8 mouse cellular contexts compared by ENCODE assay signal in genomic region chr9:65392638-65393364, GRCm38 (mm10). TPM values are rescaled to one million over a fixed set of nuclear protein-coding genes. Genes with fewer than 3 reads are reported as not detected.
A peak's percentile ranks its signal among the peaks of the same experiment; 100 is the strongest.
DNase-seq lines count a peak whose midpoint lies in the region; ATAC-seq and TF ChIP-seq lines count a peak whose summit lies in the region.

No protein-coding gene starts in this region.

- no peaks in the 10 kb centered on the region for H3K36me3 ChIP-seq in midbrain, embryonic 10.5 days
- H3K36me3 ChIP-seq in midbrain, embryonic 13.5 days, result no peaks in the 10 kb centered on the region
- no peaks in the 10 kb centered on the region for H3K36me3 ChIP-seq in stomach, postnatal 0 days (ENCODE audit: control insufficient read depth, insufficient read depth, low read length)

- no peak for ATAC-seq in midbrain, embryonic 13.5 days
- ATAC-seq in Patski, result no peak
- peak; percentile 60 for ATAC-seq in granulocyte monocyte progenitor cell, adult 5-6 weeks (replicated peaks; ENCODE audit: poor library complexity, severe bottlenecking)
- ATAC-seq in stomach, postnatal 0 days (ENCODE audit: low FRiP score, low TSS enrichment), result no peak

- H3K27ac ChIP-seq in midbrain, embryonic 10.5 days (replicated peaks), result no peak overlapping the region
- no peak overlapping the region for H3K27ac ChIP-seq in midbrain, embryonic 13.5 days
- no peak overlapping the region for H3K27ac ChIP-seq in stomach, postnatal 0 days (replicated peaks)

- peaks cover 70% of the 10 kb centered on the region for H3K27me3 ChIP-seq in midbrain, embryonic 10.5 days (ENCODE audit: low read depth, poor library complexity, severe bottlenecking)
- H3K27me3 ChIP-seq in midbrain, embryonic 13.5 days, result peaks cover 56% of the 10 kb centered on the region
- no peaks in the 10 kb centered on the region for H3K27me3 ChIP-seq in Patski
- H3K27me3 ChIP-seq in stomach, postnatal 0 days (ENCODE audit: control insufficient read depth, insufficient read depth, low read length), result 0 out of 2 replicates have a peak, but pooled peaks cover 4% of the 10 kb centered on the region

- TF ChIP-seq EP300 in stomach, postnatal 0 days (optimal IDR thresholded peaks at IDR 0.05), result no peak

- H3K9ac ChIP-seq in midbrain, embryonic 13.5 days (replicated peaks), result no peak overlapping the region
- no peak overlapping the region for H3K9ac ChIP-seq in stomach, postnatal 0 days (ENCODE audit: low read length)

- no peak overlapping the region for H3K4me3 ChIP-seq in midbrain, embryonic 10.5 days
- H3K4me3 ChIP-seq in midbrain, embryonic 13.5 days (replicated peaks), result no peak overlapping the region
- H3K4me3 ChIP-seq in stomach, postnatal 0 days (ENCODE audit: low read depth, low read length), result no peak overlapping the region

- H3K9me3 ChIP-seq in midbrain, embryonic 10.5 days (replicated peaks), result no peaks in the 10 kb centered on the region
- H3K9me3 ChIP-seq in midbrain, embryonic 13.5 days, result no peaks in the 10 kb centered on the region
- H3K9me3 ChIP-seq in stomach, postnatal 0 days (ENCODE audit: control insufficient read depth, low read length), result no peaks in the 10 kb centered on the region

- POLR2A ChIA-PET in Patski (lab: Charles Lee), result no interaction called here

- CTCF ChIA-PET in Patski (lab: Charles Lee), result interaction anchor here (1.0 to 3.4 kb wide), 5 partner anchors 10 to 40 kb away, joined by 3 to 13 read pairs (median 4); no protein-coding TSS in a partner anchor

- no peak overlapping the region for H3K4me2 ChIP-seq in midbrain, embryonic 13.5 days (replicated peaks)
- no peak overlapping the region for H3K4me2 ChIP-seq in stomach, postnatal 0 days (replicated peaks; ENCODE audit: low read depth)

- peaks cover 10% of the 10 kb centered on the region for H3K4me1 ChIP-seq in midbrain, embryonic 10.5 days
- peaks cover 9% of the 10 kb centered on the region for H3K4me1 ChIP-seq in midbrain, embryonic 13.5 days (replicated peaks)
- H3K4me1 ChIP-seq in stomach, postnatal 0 days (replicated peaks; ENCODE audit: control insufficient read depth, insufficient read depth), result no peaks in the 10 kb centered on the region

- DNase-seq in midbrain, embryonic 10.5 days (ENCODE audit: low spot score), result peak; percentile 65
- DNase-seq in Patski (ENCODE audit: low read depth, low spot score), result no peak
- peak; percentile 85 for DNase-seq in cerebellum, postnatal 10 days
- peak; percentile 63 to 72 for DNase-seq in layer of hippocampus, postnatal 10 days (ENCODE audit: low spot score in 2 of 2)
- peak; percentile 69 to 78 for DNase-seq in lung, postnatal 4 days
- DNase-seq in stomach, postnatal 0 days (ENCODE audit: low spot score), result peak; percentile 77

- in situ Hi-C loops in Patski (cut with MboI; ENCODE audit: low pct_unique_long_range_greater_than_20kb), result loop anchor here (5.0 kb wide), 1 partner anchor 34 kb away; no protein-coding TSS in a partner anchor

- peak; percentile 87 for TF ChIP-seq CTCF in Patski (IDR thresholded peaks at IDR 0.05)
- TF ChIP-seq CTCF in stomach, postnatal 0 days (IDR thresholded peaks at IDR 0.05; ENCODE audit: low read depth), result peak; percentile 91

- 32% methylated on average over 6 of the region's 6 CpGs for WGBS in midbrain, embryonic 10.5 days
- WGBS in midbrain, embryonic 13.5 days, result 33% methylated on average over 6 of the region's 6 CpGs
- WGBS in stomach, postnatal 0 days, result 24% methylated on average over 6 of the region's 6 CpGs

RNA-seq across cellular contexts. Expression of gene Kbtbd13, which starts 1.3 kb away (rescaled TPM):
- 0.61 and 0.81 TPM in 2 replicates for polyA plus RNA-seq in midbrain, embryonic 10.5 days (2016; fragmentation: Nextera tagmentation; extraction: Ambion mirVana)
- 0.39 and 0.44 TPM in 2 replicates for polyA plus RNA-seq in midbrain, embryonic 13.5 days (2015; fragmentation: Nextera tagmentation; extraction: Ambion mirVana)
- polyA plus RNA-seq in Patski (2021), result 0.01 TPM
- total RNA-seq in granulocyte monocyte progenitor cell, adult 5-6 weeks (2014; fragmentation: Nextera tagmentation), result 0.85 TPM in 1 of 2 replicates, not detected in the other
- total RNA-seq in granulocyte monocyte progenitor cell, adult 5-6 weeks (2017), result 0.31 and 0.52 TPM in 2 replicates
- under 1 TPM; 0.13 to 0.43 TPM for total RNA-seq in layer of hippocampus, postnatal 10 days (2021)
- 0.38 and 0.49 TPM in 2 replicates for polyA plus RNA-seq in stomach, postnatal 0 days (2015; fragmentation: Nextera tagmentation; extraction: Ambion mirVana)

RNA-seq across cellular contexts. Expression of gene Rasl12, which starts 5.5 kb away (rescaled TPM):
- polyA plus RNA-seq in midbrain, embryonic 10.5 days (2016; fragmentation: Nextera tagmentation; extraction: Ambion mirVana), result 6.7 TPM in 2 replicates
- 6.2 TPM in 2 replicates for polyA plus RNA-seq in midbrain, embryonic 13.5 days (2015; fragmentation: Nextera tagmentation; extraction: Ambion mirVana)
- 52.0 TPM for polyA plus RNA-seq in Patski (2021)
- total RNA-seq in granulocyte monocyte progenitor cell, adult 5-6 weeks (2014; fragmentation: Nextera tagmentation), result 0.21 TPM in 1 of 2 replicates, not detected in the other
- total RNA-seq in granulocyte monocyte progenitor cell, adult 5-6 weeks (2017), result not detected in 2 replicates
- 1 to 10 TPM; 4.1 to 5.3 TPM for total RNA-seq in layer of hippocampus, postnatal 10 days (2021)
- 3.7 and 3.9 TPM in 2 replicates for polyA plus RNA-seq in stomach, postnatal 0 days (2015; fragmentation: Nextera tagmentation; extraction: Ambion mirVana)

RNA-seq across cellular contexts. Expression of gene Slc51b, which starts 30.0 kb away (rescaled TPM):
- not detected in 2 replicates for polyA plus RNA-seq in midbrain, embryonic 10.5 days (2016; fragmentation: Nextera tagmentation; extraction: Ambion mirVana)
- polyA plus RNA-seq in midbrain, embryonic 13.5 days (2015; fragmentation: Nextera tagmentation; extraction: Ambion mirVana), result not detected in 2 replicates
- 0.26 TPM for polyA plus RNA-seq in Patski (2021)
- total RNA-seq in granulocyte monocyte progenitor cell, adult 5-6 weeks (2014; fragmentation: Nextera tagmentation), result not detected in 2 replicates
- total RNA-seq in granulocyte monocyte progenitor cell, adult 5-6 weeks (2017), result not detected in 2 replicates
- not detected for total RNA-seq in layer of hippocampus, postnatal 10 days (2021)
- not detected in 2 replicates for polyA plus RNA-seq in stomach, postnatal 0 days (2015; fragmentation: Nextera tagmentation; extraction: Ambion mirVana)

RNA-seq across cellular contexts. Expression of gene Ubap1l, which starts 32.0 kb away (rescaled TPM):
- 0.29 and 0.36 TPM in 2 replicates for polyA plus RNA-seq in midbrain, embryonic 10.5 days (2016; fragmentation: Nextera tagmentation; extraction: Ambion mirVana)
- polyA plus RNA-seq in midbrain, embryonic 13.5 days (2015; fragmentation: Nextera tagmentation; extraction: Ambion mirVana), result 1.2 and 2.2 TPM in 2 replicates
- 0.19 TPM for polyA plus RNA-seq in Patski (2021)
- total RNA-seq in granulocyte monocyte progenitor cell, adult 5-6 weeks (2014; fragmentation: Nextera tagmentation), result not detected in 2 replicates
- not detected in 2 replicates for total RNA-seq in granulocyte monocyte progenitor cell, adult 5-6 weeks (2017)
- total RNA-seq in layer of hippocampus, postnatal 10 days (2021), result 1 to 10 TPM; 4.6 to 5.3 TPM
- not detected in 2 replicates for polyA plus RNA-seq in stomach, postnatal 0 days (2015; fragmentation: Nextera tagmentation; extraction: Ambion mirVana)

RNA-seq across cellular contexts. Expression of gene Mtfmt, which starts 42.8 kb away (rescaled TPM):
- polyA plus RNA-seq in midbrain, embryonic 10.5 days (2016; fragmentation: Nextera tagmentation; extraction: Ambion mirVana), result 19.2 and 21.9 TPM in 2 replicates
- 23.4 and 24.6 TPM in 2 replicates for polyA plus RNA-seq in midbrain, embryonic 13.5 days (2015; fragmentation: Nextera tagmentation; extraction: Ambion mirVana)
- polyA plus RNA-seq in Patski (2021), result 21.3 TPM
- total RNA-seq in granulocyte monocyte progenitor cell, adult 5-6 weeks (2014; fragmentation: Nextera tagmentation), result 17.9 and 35.8 TPM in 2 replicates
- 23.5 and 24.2 TPM in 2 replicates for total RNA-seq in granulocyte monocyte progenitor cell, adult 5-6 weeks (2017)
- total RNA-seq in layer of hippocampus, postnatal 10 days (2021), result 10 to 100 TPM; 19.3 to 21.3 TPM
- 11.5 and 12.4 TPM in 2 replicates for polyA plus RNA-seq in stomach, postnatal 0 days (2015; fragmentation: Nextera tagmentation; extraction: Ambion mirVana)
